Mouse (Mus musculus) MEL (cell line): ENCODE results near the gene Ccdc173. TPM values are rescaled to one million over a fixed set of nuclear protein-coding genes. Genes with fewer than 3 reads are reported as not detected.

Experiments used
- DNase-seq: peaks from one replicate; pipeline ENCODE4 v3.0.0; 2011; ENCODE audit warnings: low read depth, low spot score
- H3K27ac ChIP-seq: 2 replicates; pipeline ENCODE4 v1.5.1; 2012; ENCODE audit warnings: low read depth, mild to moderate bottlenecking, control low read depth, low read length, moderate library complexity; ENCODE audit not compliant: control insufficient read depth
- H3K27me3 ChIP-seq, 2 experiments: fragments of 150-350 bp in 1 of 2; sonication (generic) in 1 of 2; 2 replicates each; pipeline ENCODE4 v1.6.1; 2012; ENCODE audit warnings: low read length in 2 of 2, mild to moderate bottlenecking in 2 of 2, improper control_type of control experiment in 1 of 2, moderate library complexity in 1 of 2; ENCODE audit not compliant: insufficient read depth in 2 of 2, control insufficient read depth in 1 of 2
- H3K36me3 ChIP-seq, 2 experiments: 2 replicates each; pipeline ENCODE4 v1.6.1; 2012 to 2014; ENCODE audit warnings: low read length in 2 of 2, improper control_type of control experiment in 1 of 2, inconsistent platforms in 1 of 2, mild to moderate bottlenecking in 1 of 2; ENCODE audit not compliant: insufficient read depth in 2 of 2, control insufficient read depth in 1 of 2
- H3K4me1 ChIP-seq, 2 experiments: fragments of 150-350 bp in 1 of 2; sonication (generic) in 1 of 2; 2 replicates each; pipeline ENCODE4 v1.6.1; 2012; ENCODE audit warnings: low read length in 2 of 2, improper control_type of control experiment in 1 of 2, mild to moderate bottlenecking in 1 of 2; ENCODE audit not compliant: insufficient read depth in 2 of 2, control insufficient read depth in 1 of 2
- H3K4me3 ChIP-seq, 2 experiments: fragments of 150-350 bp in 1 of 2; sonication (generic) in 1 of 2; 2 replicates each; pipeline ENCODE4 v1.5.1; 2012; ENCODE audit warnings: low read depth in 2 of 2, low read length in 2 of 2, mild to moderate bottlenecking in 2 of 2, moderate library complexity in 2 of 2, control low read depth in 1 of 2, improper control_type of control experiment in 1 of 2; ENCODE audit not compliant: control insufficient read depth in 1 of 2, insufficient read depth in 1 of 2
- H3K79me2 ChIP-seq: 2 replicates; pipeline ENCODE4 v1.6.1; 2012; ENCODE audit warnings: mild to moderate bottlenecking, low read length, moderate library complexity; ENCODE audit not compliant: control insufficient read depth, poor library complexity, insufficient read depth
- H3K9ac ChIP-seq: 2 replicates; pipeline ENCODE4 v1.6.1; 2012; ENCODE audit warnings: low read depth, mild to moderate bottlenecking, control low read depth, low read length, moderate library complexity; ENCODE audit not compliant: control insufficient read depth, poor library complexity, severe bottlenecking
- H3K9me3 ChIP-seq: fragments of 150-350 bp; sonication (generic); replicated peaks from 2 replicates; pipeline ENCODE4 v1.6.1; 2012; ENCODE audit warnings: mild to moderate bottlenecking, low read length, improper control_type of control experiment, moderate library complexity; ENCODE audit not compliant: insufficient read depth
- CHD2 ChIP-seq: IDR thresholded peaks from 2 replicates; pipeline ENCODE4 v1.6.1; 2011; ENCODE audit warnings: low read length, improper control_type of control experiment
- CTCF ChIP-seq, 3 experiments: IDR thresholded peaks in 2 of 3; conservative IDR thresholded peaks in 1 of 3; 2 replicates each; pipeline ENCODE4 v1.5.1; 2011 to 2012; ENCODE audit warnings: low read length in 3 of 3, low read depth in 2 of 3, mild to moderate bottlenecking in 2 of 3, improper control_type of control experiment in 1 of 3, inconsistent platforms in 1 of 3, mixed read lengths in 1 of 3, moderate library complexity in 1 of 3; ENCODE audit not compliant: control insufficient read depth in 1 of 3, insufficient read depth in 1 of 3, poor library complexity in 1 of 3, severe bottlenecking in 1 of 3
- E2F4 ChIP-seq: IDR thresholded peaks from 2 replicates; pipeline ENCODE4 v1.6.1; 2011; ENCODE audit warnings: low read depth, low read length, improper control_type of control experiment, borderline replicate concordance
- EP300 ChIP-seq, 2 experiments: IDR thresholded peaks; 2 replicates each; pipeline ENCODE4 v1.6.1; 2011; ENCODE audit warnings: improper control_type of control experiment in 2 of 2, low read length in 2 of 2, low read depth in 1 of 2, mild to moderate bottlenecking in 1 of 2
- ETS1 ChIP-seq: IDR thresholded peaks from 2 replicates; pipeline ENCODE4 v1.6.1; 2012; ENCODE audit warnings: low read depth, mild to moderate bottlenecking, inconsistent platforms, low read length, improper control_type of control experiment, moderate library complexity
- GABPA ChIP-seq: IDR thresholded peaks from 2 replicates; pipeline ENCODE4 v1.6.1; 2012; ENCODE audit warnings: low read depth, mild to moderate bottlenecking, inconsistent platforms, low read length, improper control_type of control experiment, moderate library complexity
- HCFC1 ChIP-seq: IDR thresholded peaks from 2 replicates; pipeline ENCODE4 v1.6.1; 2012; ENCODE audit warnings: low read depth, mild to moderate bottlenecking, inconsistent platforms, low read length, improper control_type of control experiment, moderate library complexity
- JUND ChIP-seq: IDR thresholded peaks from 2 replicates; pipeline ENCODE4 v1.6.1; 2011; ENCODE audit warnings: low read depth, mild to moderate bottlenecking, improper control_type of control experiment, low read length
- KAT2A ChIP-seq: conservative IDR thresholded peaks from 2 replicates; pipeline ENCODE4 v1.6.1; 2012; ENCODE audit warnings: low read depth, low read length, improper control_type of control experiment, inconsistent platforms
- MAX ChIP-seq: IDR thresholded peaks from 2 replicates; pipeline ENCODE4 v1.6.1; 2011; ENCODE audit warnings: low read length, improper control_type of control experiment
- MEF2A ChIP-seq: IDR thresholded peaks from 2 replicates; pipeline ENCODE4 v1.6.1; 2014; ENCODE audit warnings: low read depth, mild to moderate bottlenecking, inconsistent platforms, low read length, improper control_type of control experiment; ENCODE audit not compliant: poor library complexity, insufficient replicate concordance, severe bottlenecking; ENCODE audit errors: extremely low read depth
- MXI1 ChIP-seq: IDR thresholded peaks from 2 replicates; pipeline ENCODE4 v1.6.1; 2011; ENCODE audit warnings: mild to moderate bottlenecking, low read depth, low read length, improper control_type of control experiment
- MYC ChIP-seq: IDR thresholded peaks from 2 replicates; pipeline ENCODE4 v1.6.1; 2011; ENCODE audit warnings: low read depth, mild to moderate bottlenecking, low read length, improper control_type of control experiment, moderate library complexity
- POLR2A ChIP-seq, 2 experiments: IDR thresholded peaks; 2 replicates each; pipeline ENCODE4 v1.6.1; 2011 to 2012; ENCODE audit warnings: low read length in 2 of 2, mild to moderate bottlenecking in 2 of 2, control low read depth in 1 of 2, improper control_type of control experiment in 1 of 2, low read depth in 1 of 2, moderate library complexity in 1 of 2; ENCODE audit not compliant: control insufficient read depth in 1 of 2, insufficient read depth in 1 of 2, poor library complexity in 1 of 2
- POLR2AphosphoS2 ChIP-seq: IDR thresholded peaks from 2 replicates; pipeline ENCODE4 v1.6.1; 2011; ENCODE audit warnings: low read length, improper control_type of control experiment
- RCOR1 ChIP-seq: IDR thresholded peaks from 2 replicates; pipeline ENCODE4 v1.6.1; 2012; ENCODE audit warnings: low read depth, mild to moderate bottlenecking, inconsistent platforms, low read length, improper control_type of control experiment
- SMC3 ChIP-seq: IDR thresholded peaks from 2 replicates; pipeline ENCODE4 v1.6.1; 2011; ENCODE audit warnings: low read depth, low read length, improper control_type of control experiment
- TAL1 ChIP-seq: IDR thresholded peaks from 2 replicates; pipeline ENCODE4 v1.6.1; 2012; ENCODE audit warnings: mild to moderate bottlenecking, inconsistent platforms, low read length, moderate library complexity, mixed read lengths
- TBP ChIP-seq: IDR thresholded peaks from 2 replicates; pipeline ENCODE4 v1.8.0; 2011; ENCODE audit warnings: low read depth, low read length, improper control_type of control experiment
- TCF12 ChIP-seq: IDR thresholded peaks from 2 replicates; pipeline ENCODE4 v1.6.1; 2014; ENCODE audit warnings: low read depth, mild to moderate bottlenecking, inconsistent platforms, low read length, improper control_type of control experiment, moderate library complexity
- UBTF ChIP-seq: IDR thresholded peaks from 2 replicates; pipeline ENCODE4 v1.6.1; 2012; ENCODE audit warnings: low read depth, mild to moderate bottlenecking, inconsistent platforms, low read length, improper control_type of control experiment, moderate library complexity, borderline replicate concordance; ENCODE audit not compliant: insufficient read depth
- USF1 ChIP-seq: IDR thresholded peaks from 2 replicates; pipeline ENCODE4 v1.6.1; 2014; ENCODE audit warnings: low read depth, mild to moderate bottlenecking, inconsistent platforms, low read length, improper control_type of control experiment, moderate library complexity
- USF2 ChIP-seq, 2 experiments: IDR thresholded peaks; 2 replicates each; pipeline ENCODE4 v1.6.1; 2011 to 2012; ENCODE audit warnings: improper control_type of control experiment in 2 of 2, low read length in 2 of 2, borderline replicate concordance in 1 of 2, inconsistent platforms in 1 of 2, low read depth in 1 of 2, mild to moderate bottlenecking in 1 of 2; ENCODE audit not compliant: insufficient read depth in 1 of 2
- ZC3H11A ChIP-seq: IDR thresholded peaks from 2 replicates; pipeline ENCODE4 v1.6.1; 2012; ENCODE audit warnings: low read depth, mild to moderate bottlenecking, inconsistent platforms, low read length, improper control_type of control experiment
- polyA plus RNA-seq, 2 experiments: library from polyadenylated mRNA; stranded (reverse) in 1 of 2; unstranded in 1 of 2; fragments of >175 nt in 1 of 2; fragments of >200 nt in 1 of 2; gene quantifications; 2 replicates each; pipeline versions ENCODE4 v1.2.1 to v1.2.4; 2012; ENCODE audit warnings: low replicate concordance in 2 of 2, low read depth in 1 of 2; ENCODE audit not compliant: insufficient read length in 2 of 2, insufficient read depth in 1 of 2, missing spikeins in 1 of 2
- total RNA-seq: library from RNA; depleted of rRNA; stranded (reverse); fragments of 300-350 nt; gene quantifications from 2 replicates; pipeline ENCODE4 v1.2.3, GENCODE M21; 2012

The Ccdc173 gene
- total and polyA plus RNA-seq, 3 experiments = 1.1 to 1.9 TPM; not detected in 1

GRCm38 (mm10) chr2:69719121-69719520 lies 70.3 kb downstream of the Ccdc173 start:
- Histone ChIP-seq H3K27ac (no peak overlapping the region), H3K36me3 (peaks cover 0 to 5% of the 10 kb centered on the region in 2 experiments; a peak in 2 of 4 replicates), H3K4me1 (peaks cover 0 to 3% of the 10 kb centered on the region in 2 experiments; a peak in 3 of 4 replicates), H3K4me3 (no peak overlapping the region), H3K79me2 (peaks cover 12% of the 10 kb centered on the region), H3K9ac (no peak overlapping the region), H3K27me3 (peaks cover 8 to 21% of the 10 kb centered on the region in 2 experiments), H3K9me3 (no peaks in the 10 kb centered on the region)
- TF ChIP-seq TBP (no peak), UBTF (no peak), ETS1 (no peak), RCOR1 (no peak), JUND (no peak), SMC3 (no peak), MEF2A (no peak), POLR2AphosphoS2 (no peak), USF2 (IDR thresholded peaks at IDR 0.05; ENCODE audit: borderline replicate concordance in 1 of 2, insufficient read depth in 1 of 2, low read depth in 1 of 2, low read length in 2 of 2) (no peak), TCF12 (no peak), MYC (no peak), MAX (no peak), E2F4 (no peak), EP300 (IDR thresholded peaks at IDR 0.05; ENCODE audit: low read depth in 1 of 2, low read length in 2 of 2) (no peak), POLR2A (IDR thresholded peaks at IDR 0.05; ENCODE audit: control insufficient read depth in 1 of 2, insufficient read depth in 1 of 2, low read depth in 1 of 2, low read length in 2 of 2, poor library complexity in 1 of 2) (no peak), HCFC1 (no peak), ZC3H11A (no peak), CHD2 (no peak), KAT2A (no peak)
- no peak for DNase-seq

DNA sequence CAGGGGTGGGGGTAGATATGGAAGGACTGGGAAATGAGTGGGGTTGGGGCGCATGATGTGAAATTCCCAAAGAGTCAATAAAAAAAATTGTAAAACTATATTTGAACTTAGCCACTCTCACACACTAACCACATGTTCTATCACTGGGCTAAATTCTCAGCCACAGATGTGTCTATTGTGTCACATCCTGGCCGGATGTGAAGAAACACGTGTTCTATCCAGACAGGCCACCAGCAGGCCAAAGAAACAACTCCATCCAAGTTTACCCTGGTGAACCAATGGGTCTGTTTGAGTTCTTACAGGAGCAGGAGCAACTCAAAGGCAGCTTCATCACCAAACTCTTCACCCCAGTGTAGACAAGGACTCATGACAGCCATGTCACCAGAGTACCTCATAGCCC lies 72.9 kb downstream of the Ccdc173 start:
- Histone ChIP-seq H3K27ac (no peak overlapping the region), H3K36me3 (peaks cover 0 to 6% of the 10 kb centered on the region in 2 experiments; a peak in 2 of 4 replicates), H3K4me1 (no peaks in the 10 kb centered on the region), H3K9me3 (no peaks in the 10 kb centered on the region), H3K79me2 (peaks cover 2% of the 10 kb centered on the region; the same call in 1 of the 2 replicates), H3K27me3 (peaks cover 8 to 21% of the 10 kb centered on the region in 2 experiments), H3K4me3 (no peak overlapping the region), H3K9ac (no peak overlapping the region)
- no peak for DNase-seq
- TF ChIP-seq CTCF (IDR thresholded peaks at IDR 0.05 in 2 of 3, conservative IDR thresholded peaks at IDR 0.05 in 1 of 3; ENCODE audit: control insufficient read depth in 1 of 3, insufficient read depth in 1 of 3, low read depth in 2 of 3, low read length in 3 of 3, poor library complexity in 1 of 3, severe bottlenecking in 1 of 3) (no peak), TAL1 (no peak), CHD2 (no peak), UBTF (no peak), USF1 (no peak), MXI1 (no peak), GABPA (no peak), JUND (no peak), E2F4 (no peak)
